Mouse (Mus musculus): Measurements from ENCODE around the gene Arid1b.

DNA sequence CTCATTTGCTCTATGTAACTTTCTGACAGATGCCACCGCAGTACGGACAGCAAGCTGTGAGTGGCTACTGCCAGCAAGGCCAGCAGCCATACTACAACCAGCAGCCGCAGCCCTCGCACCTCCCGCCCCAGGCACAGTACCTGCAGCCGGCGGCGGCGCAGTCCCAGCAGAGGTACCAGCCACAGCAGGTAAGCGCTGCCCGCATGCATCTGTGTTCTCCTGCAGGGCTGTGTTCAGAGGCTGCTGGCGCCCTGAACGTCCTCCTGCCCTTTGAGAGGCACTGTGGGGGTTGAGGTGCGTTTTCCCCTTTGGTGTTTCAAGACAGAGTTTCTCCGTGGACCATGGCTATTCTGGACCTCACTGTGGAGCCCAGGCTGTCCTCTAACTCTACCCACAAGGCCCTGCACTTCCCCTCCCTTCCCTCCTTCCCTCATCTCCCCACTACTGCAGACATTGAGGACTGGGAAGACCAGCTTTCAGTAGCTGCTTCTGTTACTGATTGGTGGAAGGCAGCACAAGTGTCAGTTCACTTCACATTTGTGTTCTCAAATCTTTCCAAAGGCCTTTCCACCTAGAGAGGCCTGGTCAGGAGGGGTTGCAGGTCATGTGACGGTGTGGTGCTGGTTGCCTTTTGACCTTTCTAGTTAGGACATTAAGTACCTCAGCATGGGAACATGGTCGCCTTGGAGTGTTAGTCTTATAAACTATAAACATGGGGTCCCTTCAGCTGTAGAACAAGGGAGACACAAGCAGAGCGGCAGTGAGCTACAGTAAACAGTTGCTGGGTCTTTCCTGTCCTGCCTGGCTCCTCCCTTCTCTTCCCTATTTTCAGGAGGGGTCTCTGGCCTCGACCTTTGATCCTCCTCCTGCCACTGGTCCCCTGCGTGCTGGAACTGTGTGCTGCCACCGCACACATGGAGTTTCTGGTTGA, 103.7 kb downstream of the Arid1b start:
- no peak for TF ChIP-seq POLR2A (IDR thresholded peaks at IDR 0.05; ENCODE audit: extremely low read depth, insufficient read depth, low read length)
- TF ChIP-seq CTCF (IDR thresholded peaks at IDR 0.05; ENCODE audit: low read depth, low read length), result no peak
